Mouse (Mus musculus): ENCODE measurements at regions not wholly inside any gene's neighbourhood (a gene's known extent, or its start where the extent isn't known, plus 50 kb on each side); places are given as distances from the start of the nearest gene placed in this dataset.

DNA sequence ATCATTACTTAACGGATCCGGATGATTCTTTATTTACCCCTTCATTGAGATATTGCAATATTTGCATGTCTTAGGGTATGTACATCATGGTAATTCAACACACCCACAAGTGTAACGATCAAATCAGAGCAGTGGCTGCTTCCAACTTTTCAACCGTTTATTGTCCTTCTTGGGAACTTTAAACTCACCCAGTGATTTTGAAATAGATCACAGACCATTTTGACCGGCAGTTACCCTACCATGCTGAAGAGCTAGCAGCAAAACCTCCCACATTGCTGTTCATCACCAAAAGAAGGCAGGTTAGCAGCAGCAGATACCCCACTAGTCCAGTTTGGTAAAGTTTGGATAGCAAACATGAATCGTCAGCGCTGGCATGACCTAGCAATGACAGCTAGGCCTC, 130.2 kb upstream of the Nfe2l3 start:
- Histone ChIP-seq H3K4me3 (ENCODE audit: insufficient read depth, low read depth, low read length) (no peak overlapping the region), H3K36me3 (ENCODE audit: control insufficient read depth, insufficient read depth, low read length) (no peaks in the 10 kb centered on the region), H3K4me1 (ENCODE audit: control insufficient read depth, insufficient read depth, low read length) (no peaks in the 10 kb centered on the region), H3K27ac (ENCODE audit: insufficient read depth, low read depth, low read length) (no peak overlapping the region), H3K27me3 (replicated peaks; ENCODE audit: control insufficient read depth, insufficient read depth, low read length) (no peaks in the 10 kb centered on the region)
- DNase-seq: no peak
- 90% methylated on average over 7 of the region's 7 CpGs for WGBS
- TF ChIP-seq CTCF (conservative IDR thresholded peaks at IDR 0.05; ENCODE audit: insufficient read depth, insufficient read length, low read depth, low read length) (no peak), POLR2A (IDR thresholded peaks at IDR 0.05; ENCODE audit: low read depth, low read length) (no peak)

DNA sequence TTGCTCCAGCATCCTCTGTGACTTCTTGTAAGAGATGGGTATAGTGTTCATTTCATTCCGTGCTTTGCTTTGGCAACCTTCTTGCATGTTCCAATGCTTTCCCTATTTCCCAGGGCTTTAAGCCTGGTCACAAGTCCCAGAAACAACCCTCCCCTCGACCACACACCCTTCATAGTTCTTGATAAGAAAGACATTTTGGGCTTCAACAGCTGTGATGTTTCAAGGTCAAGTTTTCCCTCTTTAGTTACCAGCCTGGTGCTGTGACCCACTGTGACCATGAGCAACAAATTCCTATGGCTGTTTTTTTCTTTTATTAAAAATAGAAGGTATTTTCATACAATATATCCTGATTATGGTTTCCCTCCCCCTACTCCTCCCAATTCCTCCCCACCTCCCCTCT, 114.1 kb upstream of the Nfe2l3 start:
- no peak for DNase-seq
- Histone ChIP-seq H3K36me3 (ENCODE audit: control insufficient read depth, insufficient read depth, low read length) (no peaks in the 10 kb centered on the region), H3K27me3 (replicated peaks; ENCODE audit: control insufficient read depth, insufficient read depth, low read length) (no peaks in the 10 kb centered on the region), H3K4me3 (ENCODE audit: insufficient read depth, low read depth, low read length) (no peak overlapping the region), H3K4me1 (ENCODE audit: control insufficient read depth, insufficient read depth, low read length) (no peaks in the 10 kb centered on the region), H3K27ac (ENCODE audit: insufficient read depth, low read depth, low read length) (no peak overlapping the region)
- 53% methylated on average over 2 of the region's 2 CpGs for WGBS
- TF ChIP-seq CTCF (conservative IDR thresholded peaks at IDR 0.05; ENCODE audit: insufficient read depth, insufficient read length, low read depth, low read length): no peak
- no peak for TF ChIP-seq POLR2A (IDR thresholded peaks at IDR 0.05; ENCODE audit: low read depth, low read length)

DNA sequence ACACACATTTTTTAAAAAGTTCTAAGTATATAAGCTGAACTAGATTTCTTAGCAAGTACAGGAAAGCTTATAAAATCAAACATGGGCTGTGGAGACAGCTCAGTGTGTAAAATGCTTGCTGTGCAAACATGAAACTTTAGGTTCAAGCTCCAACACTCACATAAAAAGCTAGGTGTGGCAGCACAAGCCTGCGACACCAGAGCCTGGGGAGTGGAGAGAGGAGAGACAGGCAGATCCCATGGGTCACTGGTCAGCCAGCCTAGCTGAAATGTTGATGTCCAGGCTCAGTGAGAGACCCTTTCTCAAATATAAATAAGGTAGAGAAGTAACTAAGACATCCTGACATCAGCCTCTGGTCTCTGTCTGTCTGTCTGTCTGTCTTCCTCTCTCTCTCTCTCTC, 112.5 kb upstream of the Nfe2l3 start:
- no peak for DNase-seq

DNA sequence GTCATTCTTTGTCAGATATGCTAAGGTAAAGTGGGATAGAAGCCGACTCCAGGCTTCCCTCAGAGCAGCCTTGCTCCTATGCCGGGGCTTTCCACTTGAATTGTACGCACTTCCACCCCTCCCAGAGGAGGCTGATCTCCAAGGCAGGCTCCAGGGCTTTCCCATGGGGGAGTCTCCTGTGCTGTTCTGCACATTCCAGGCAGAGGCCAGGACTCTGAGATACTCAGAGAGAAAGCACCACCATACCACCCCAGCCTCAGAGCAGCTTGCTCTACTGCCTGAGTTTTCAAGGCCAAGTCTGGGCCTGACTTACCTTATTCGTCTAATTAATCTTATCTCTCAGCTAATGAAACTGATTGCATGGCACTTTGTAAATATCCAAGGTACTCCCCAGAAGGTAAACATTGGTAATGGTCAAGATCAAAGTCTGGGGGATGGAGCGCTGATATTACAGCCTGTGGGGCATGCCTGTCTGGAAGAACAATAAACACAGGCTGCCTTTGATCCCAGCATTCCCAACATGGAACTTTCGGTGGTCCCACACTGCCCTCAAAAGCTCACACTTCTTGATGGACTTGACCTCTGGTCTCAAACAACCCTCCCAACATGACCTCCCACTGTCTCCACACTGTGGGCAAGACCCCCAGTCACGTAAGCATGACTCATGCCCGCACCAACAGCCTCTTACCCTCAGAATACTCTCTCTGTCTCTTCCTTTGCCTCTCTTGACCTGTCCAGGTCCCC, 111.6 kb upstream of the Nfe2l3 start:
- DNase-seq: no peak
- Histone ChIP-seq H3K4me1 (ENCODE audit: control insufficient read depth, insufficient read depth, low read length) (no peaks in the 10 kb centered on the region), H3K27me3 (replicated peaks; ENCODE audit: control insufficient read depth, insufficient read depth, low read length) (no peaks in the 10 kb centered on the region), H3K36me3 (ENCODE audit: control insufficient read depth, insufficient read depth, low read length) (no peaks in the 10 kb centered on the region), H3K27ac (ENCODE audit: insufficient read depth, low read depth, low read length) (no peak overlapping the region), H3K4me3 (ENCODE audit: insufficient read depth, low read depth, low read length) (no peak overlapping the region)
- TF ChIP-seq POLR2A (IDR thresholded peaks at IDR 0.05; ENCODE audit: low read depth, low read length) (no peak), CTCF (conservative IDR thresholded peaks at IDR 0.05; ENCODE audit: insufficient read depth, insufficient read length, low read depth, low read length) (no peak)
- WGBS: 53% methylated on average over 8 of the region's 8 CpGs

More for the DNA sequence above, 112.5 kb upstream of the Nfe2l3 start:
- Histone ChIP-seq H3K36me3 (ENCODE audit: control insufficient read depth, insufficient read depth, low read length) (no peaks in the 10 kb centered on the region), H3K27me3 (replicated peaks; ENCODE audit: control insufficient read depth, insufficient read depth, low read length) (no peaks in the 10 kb centered on the region), H3K27ac (ENCODE audit: insufficient read depth, low read depth, low read length) (no peak overlapping the region), H3K4me3 (ENCODE audit: insufficient read depth, low read depth, low read length) (no peak overlapping the region), H3K4me1 (ENCODE audit: control insufficient read depth, insufficient read depth, low read length) (no peaks in the 10 kb centered on the region)
- WGBS: 83% methylated on average over 1 of the region's 1 CpGs
- TF ChIP-seq POLR2A (IDR thresholded peaks at IDR 0.05; ENCODE audit: low read depth, low read length) (no peak), CTCF (conservative IDR thresholded peaks at IDR 0.05; ENCODE audit: insufficient read depth, insufficient read length, low read depth, low read length) (no peak)

DNA sequence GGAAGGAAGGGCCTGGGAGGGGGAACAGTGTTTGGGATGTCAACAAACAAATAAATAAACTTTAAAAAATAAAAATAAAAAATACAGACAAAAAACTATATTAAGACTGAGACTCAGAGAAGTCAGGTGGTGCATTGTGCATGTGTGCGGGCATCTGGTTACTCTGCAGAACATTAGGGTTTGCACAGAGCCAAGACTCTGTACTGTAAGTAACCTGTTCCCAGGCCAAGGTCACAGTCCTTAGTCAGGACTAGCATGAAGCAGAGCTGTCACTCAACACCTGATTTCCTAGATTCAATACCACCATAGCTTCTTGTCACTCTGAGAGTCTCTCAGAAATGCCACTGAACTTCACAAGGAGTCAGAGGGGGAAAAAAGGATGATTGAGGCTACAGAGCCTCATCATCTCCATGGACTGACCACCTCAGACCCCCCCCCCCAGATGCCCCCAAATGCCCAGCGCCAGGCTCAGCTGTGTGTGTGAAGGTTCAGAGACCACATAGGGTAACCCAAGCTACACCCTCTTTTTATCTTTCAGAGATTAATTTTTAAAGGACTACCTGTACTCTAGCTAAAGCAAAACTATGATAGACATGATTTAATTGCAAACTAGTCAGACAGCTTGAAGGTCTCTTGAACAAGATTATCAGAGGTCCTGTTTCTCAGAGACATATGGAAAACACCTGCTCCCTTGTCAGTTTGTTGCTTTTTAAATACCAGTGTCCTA, 106.2 kb upstream of the Nfe2l3 start:
- Histone ChIP-seq H3K27ac (ENCODE audit: insufficient read depth, low read depth, low read length) (no peak overlapping the region), H3K4me3 (ENCODE audit: insufficient read depth, low read depth, low read length) (no peak overlapping the region), H3K4me1 (ENCODE audit: control insufficient read depth, insufficient read depth, low read length) (no peaks in the 10 kb centered on the region), H3K36me3 (ENCODE audit: control insufficient read depth, insufficient read depth, low read length) (no peaks in the 10 kb centered on the region), H3K27me3 (replicated peaks; ENCODE audit: control insufficient read depth, insufficient read depth, low read length) (no peaks in the 10 kb centered on the region)
- DNase-seq: no peak
- no peak for TF ChIP-seq CTCF (conservative IDR thresholded peaks at IDR 0.05; ENCODE audit: insufficient read depth, insufficient read length, low read depth, low read length)
- TF ChIP-seq POLR2A (IDR thresholded peaks at IDR 0.05; ENCODE audit: low read depth, low read length): no peak
- 93% methylated on average over 2 of the region's 2 CpGs for WGBS

DNA sequence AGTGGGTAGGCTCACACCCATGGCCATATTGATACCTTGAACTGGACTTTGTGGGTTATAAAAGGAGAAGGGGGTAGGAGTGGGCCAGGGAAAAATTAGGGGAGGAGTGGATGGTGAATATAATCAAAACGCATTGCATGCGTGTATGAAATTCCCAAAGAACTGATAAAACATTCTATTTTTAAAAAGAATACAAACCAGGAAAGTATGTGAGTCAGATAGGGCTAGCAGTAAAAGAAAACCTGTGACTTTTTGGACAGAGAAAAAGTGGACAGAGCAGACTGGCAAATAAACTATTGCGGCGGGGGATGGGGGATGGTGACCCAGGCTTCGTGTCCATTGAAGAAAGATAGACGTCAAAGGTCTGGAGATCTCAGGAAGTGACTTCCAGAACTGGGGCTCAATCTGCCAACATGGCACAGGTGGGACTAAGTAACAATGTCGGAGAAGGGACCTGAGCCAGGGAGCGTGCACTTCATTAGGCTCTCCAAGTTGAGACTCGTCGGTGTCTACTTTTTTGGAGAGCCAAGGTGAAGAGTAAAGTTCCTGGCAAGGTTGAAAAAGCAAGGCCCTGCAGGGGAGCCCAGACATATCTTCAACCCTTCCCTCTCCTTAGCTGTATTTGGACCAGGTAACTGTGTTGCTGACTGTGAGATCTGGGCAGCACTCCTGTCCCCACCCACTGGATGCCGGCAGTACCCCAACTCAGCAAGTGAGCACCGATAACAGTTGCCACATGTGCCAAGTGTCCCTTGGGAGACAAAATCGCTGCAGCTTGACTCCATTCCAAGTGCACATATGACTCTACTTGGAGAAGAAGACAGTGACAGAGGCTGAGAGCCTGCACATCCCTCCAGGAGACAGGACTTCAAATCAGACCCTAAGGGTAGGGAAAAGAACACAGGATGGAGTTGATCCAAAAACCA, 103.1 kb upstream of the Nfe2l3 start:
- H3K27ac ChIP-seq (ENCODE audit: insufficient read depth, low read depth, low read length): no peak overlapping the region
- no peaks in the 10 kb centered on the region for H3K4me1 ChIP-seq (ENCODE audit: control insufficient read depth, insufficient read depth, low read length)
- DNase-seq: no peak
- H3K4me3 ChIP-seq (ENCODE audit: insufficient read depth, low read depth, low read length): no peak overlapping the region
- TF ChIP-seq CTCF (conservative IDR thresholded peaks at IDR 0.05; ENCODE audit: insufficient read depth, insufficient read length, low read depth, low read length) (no peak), POLR2A (IDR thresholded peaks at IDR 0.05; ENCODE audit: low read depth, low read length) (no peak)
- 89% methylated on average over 13 of the region's 13 CpGs for WGBS
- H3K36me3 ChIP-seq (ENCODE audit: control insufficient read depth, insufficient read depth, low read length): no peaks in the 10 kb centered on the region
- H3K27me3 ChIP-seq (replicated peaks; ENCODE audit: control insufficient read depth, insufficient read depth, low read length): no peaks in the 10 kb centered on the region

All from kidney, adult 2 months (tissue).